In genomic region chr11:56750639-56751038, GRCm38 (mm10) we compare ENCODE assay signal across 21 mouse cellular contexts.
DNase-seq lines count a peak whose midpoint lies in the region; ATAC-seq lines count a peak whose summit lies in the region.
"Had no signal": no experiment of that assay in that cellular context is flagged by ENCODE, and none has a peak within 500 bp of the region (broad histone marks: within the 10 kb centered on the region; RNA-seq: fewer than 3 reads in every experiment).

No protein-coding gene starts in this region.

- H3K27me3 ChIP-seq in hindbrain, embryonic 10.5 days (ENCODE audit: insufficient read depth, poor library complexity, severe bottlenecking): 0 out of 2 replicates have a peak, but pooled peaks cover 4% of the 10 kb centered on the region
- H3K27me3 ChIP-seq in hindbrain, embryonic 16.5 days (replicated peaks; ENCODE audit: control insufficient read depth, insufficient read depth, low read length): no peaks in the 10 kb centered on the region
- no peaks in the 10 kb centered on the region for H3K27me3 ChIP-seq in lung, embryonic 16.5 days (ENCODE audit: control insufficient read depth, insufficient read depth, low read depth, low read length)
- H3K27me3 ChIP-seq: CH12.LX; heart, embryonic 12.5 days; hindbrain, embryonic 12.5 days; intestine, embryonic 15.5 days had no signal

- peaks cover 14% of the 10 kb centered on the region for H3K4me1 ChIP-seq in hindbrain, embryonic 10.5 days (replicated peaks)
- no peaks in the 10 kb centered on the region; the same call in 1 of the 2 replicates for H3K4me1 ChIP-seq in hindbrain, embryonic 16.5 days (ENCODE audit: control insufficient read depth, insufficient read depth, low read depth, low read length)
- H3K4me1 ChIP-seq in lung, embryonic 16.5 days (replicated peaks; ENCODE audit: control insufficient read depth, insufficient read depth, low read length): no peaks in the 10 kb centered on the region
- H3K4me1 ChIP-seq: intestine, embryonic 15.5 days had no signal

- DNase-seq in hindbrain, embryonic 10.5 days (ENCODE audit: low spot score): peak; percentile 8
- DNase-seq in lung, postnatal 25 days (ENCODE audit: low spot score): no peak
- peak; percentile 24 for DNase-seq in R1 (ENCODE audit: low read depth, low spot score)
- no peak for DNase-seq in heart, adult 8-10 months (ENCODE audit: low spot score)
- no peak for DNase-seq in kidney, postnatal 25 days
- DNase-seq: adrenal gland, postnatal 14 days; cerebellum, adult 11-12 months; cerebellum, adult 9-10 months; cerebellum, postnatal 25 days; forebrain, postnatal 0 days; gastrocnemius, postnatal 14 days; heart, adult 2 months had no signal

- H3K9ac ChIP-seq in hindbrain, embryonic 16.5 days (ENCODE audit: low read depth, low read length): no peak overlapping the region
- H3K9ac ChIP-seq in lung, embryonic 16.5 days (ENCODE audit: low read length): no peak overlapping the region
- H3K9ac ChIP-seq: forebrain, postnatal 0 days; heart, embryonic 12.5 days; hindbrain, embryonic 12.5 days; intestine, embryonic 15.5 days had no signal

- H3K4me3 ChIP-seq in hindbrain, embryonic 10.5 days: no peak overlapping the region
- H3K4me3 ChIP-seq in hindbrain, embryonic 16.5 days (ENCODE audit: low read length): no peak overlapping the region
- H3K4me3 ChIP-seq in lung, embryonic 16.5 days (ENCODE audit: low read length): no peak overlapping the region
- H3K4me3 ChIP-seq: embryonic facial prominence, embryonic 10.5 days; heart, adult 2 months; heart, embryonic 12.5 days; hindbrain, embryonic 12.5 days; intestine, embryonic 15.5 days had no signal

- H3K9me3 ChIP-seq in hindbrain, embryonic 10.5 days: no peaks in the 10 kb centered on the region
- no peaks in the 10 kb centered on the region for H3K9me3 ChIP-seq in hindbrain, embryonic 16.5 days (ENCODE audit: control insufficient read depth, low read length)
- no peaks in the 10 kb centered on the region for H3K9me3 ChIP-seq in lung, embryonic 16.5 days (ENCODE audit: control insufficient read depth, low read length)
- H3K9me3 ChIP-seq: embryonic facial prominence, embryonic 10.5 days; heart, embryonic 12.5 days; hindbrain, embryonic 12.5 days; intestine, embryonic 15.5 days had no signal

- H3K4me2 ChIP-seq in hindbrain, embryonic 16.5 days (ENCODE audit: low read length): no peak overlapping the region
- H3K4me2 ChIP-seq in lung, embryonic 16.5 days (ENCODE audit: low read depth, low read length): no peak overlapping the region
- H3K4me2 ChIP-seq: heart, embryonic 12.5 days; hindbrain, embryonic 12.5 days; intestine, embryonic 15.5 days had no signal

- WGBS in hindbrain, embryonic 10.5 days: 30% methylated on average over 8 of the region's 8 CpGs
- 27% methylated on average over 8 of the region's 8 CpGs for WGBS in hindbrain, embryonic 16.5 days
- 23% methylated on average over 8 of the region's 8 CpGs for WGBS in lung, embryonic 16.5 days

- no peaks in the 10 kb centered on the region for H3K36me3 ChIP-seq in hindbrain, embryonic 10.5 days
- no peaks in the 10 kb centered on the region for H3K36me3 ChIP-seq in hindbrain, embryonic 16.5 days (ENCODE audit: control insufficient read depth, insufficient read depth, low read length)
- no peaks in the 10 kb centered on the region for H3K36me3 ChIP-seq in lung, embryonic 16.5 days (ENCODE audit: control insufficient read depth, insufficient read depth, low read length)
- H3K36me3 ChIP-seq: embryonic facial prominence, embryonic 10.5 days; G1E; heart, embryonic 12.5 days; hindbrain, embryonic 12.5 days; intestine, embryonic 15.5 days had no signal

- ATAC-seq in hindbrain, embryonic 16.5 days: no peak
- peak; percentile 74 for ATAC-seq in lung, embryonic 16.5 days (ENCODE audit: low read depth)
- ATAC-seq: activated CD4-positive, CD25-positive, alpha-beta regulatory T cell, adult 4 months; forebrain, postnatal 0 days; intestine, embryonic 15.5 days had no signal

- H3K27ac ChIP-seq in hindbrain, embryonic 10.5 days: no peak overlapping the region
- no peak overlapping the region for H3K27ac ChIP-seq in hindbrain, embryonic 16.5 days (ENCODE audit: low read depth, low read length)
- H3K27ac ChIP-seq in lung, embryonic 16.5 days (ENCODE audit: low read length): no peak overlapping the region
- H3K27ac ChIP-seq: embryonic facial prominence, embryonic 10.5 days; heart, adult 2 months; hindbrain, embryonic 12.5 days; intestine, embryonic 15.5 days had no signal

Comparison
In these comparisons a context has a peak if more than half of its experiments do, and no peak if none do; other contexts are left out.
1. DNase-seq: peak in hindbrain, embryonic 10.5 days (single experiment) and R1 (single experiment); none in lung, postnatal 25 days (single experiment), heart, adult 8-10 months (single experiment) and kidney, postnatal 25 days (0 of 2).